ENCODE assay signal across 15 mouse cellular contexts in the genomic region with DNA sequence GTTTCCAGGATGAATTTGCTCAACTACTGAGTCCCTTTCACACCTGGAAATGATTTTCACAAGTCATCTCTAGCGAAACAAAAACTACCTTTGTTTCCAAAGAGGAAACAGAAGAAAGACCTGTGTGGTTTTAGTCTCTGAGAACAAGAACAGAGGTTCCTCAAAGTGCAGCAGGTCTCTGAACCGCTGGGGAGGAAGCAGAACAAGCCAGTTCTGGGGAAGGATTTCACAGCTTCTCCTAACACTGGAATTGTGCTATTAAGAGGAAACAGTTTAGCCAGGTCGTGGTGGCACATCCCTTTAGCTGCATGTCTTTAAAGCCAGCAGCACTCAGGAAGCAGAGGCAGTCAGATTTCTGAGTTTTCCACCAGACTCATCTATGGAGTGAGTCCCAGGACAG. TPM values are rescaled to one million over a fixed set of nuclear protein-coding genes. Genes with fewer than 3 reads are reported as not detected.
DNase-seq lines count a peak whose midpoint lies in the region; ATAC-seq and TF ChIP-seq lines count a peak whose summit lies in the region.
"Had no signal": no experiment of that assay in that cellular context is flagged by ENCODE, and none has a peak within 500 bp of the region (broad histone marks: within the 10 kb centered on the region; RNA-seq: fewer than 3 reads in every experiment).

No protein-coding gene starts in this region.

- TF ChIP-seq POLR2A in MEL (IDR thresholded peaks at IDR 0.05; ENCODE audit: control insufficient read depth in 1 of 2, insufficient read depth in 1 of 2, low read depth in 1 of 2, low read length in 2 of 2, poor library complexity in 1 of 2), result no peak

- no peaks in the 10 kb centered on the region for H3K4me1 ChIP-seq in midbrain, embryonic 11.5 days (ENCODE audit: control insufficient read depth, insufficient read depth, low read length)
- H3K4me1 ChIP-seq in midbrain, embryonic 14.5 days (ENCODE audit: control insufficient read depth, insufficient read depth, low read length), result no peaks in the 10 kb centered on the region
- peaks cover 0 to 5% of the 10 kb centered on the region in 2 experiments; a peak in 3 of 4 replicates for H3K4me1 ChIP-seq in MEL (ENCODE audit: control insufficient read depth in 1 of 2, insufficient read depth in 2 of 2, low read length in 2 of 2)
- no peaks in the 10 kb centered on the region for H3K4me1 ChIP-seq in hindbrain, embryonic 14.5 days (replicated peaks; ENCODE audit: control insufficient read depth, insufficient read depth, low read length)

- 76% methylated on average over 3 of the region's 3 CpGs for WGBS in midbrain, embryonic 11.5 days
- 80% methylated on average over 3 of the region's 3 CpGs for WGBS in midbrain, embryonic 14.5 days
- 79% methylated on average over 3 of the region's 3 CpGs for WGBS in hindbrain, embryonic 14.5 days

- no peak for TF ChIP-seq CTCF in MEL (IDR thresholded peaks at IDR 0.05 in 2 of 3, conservative IDR thresholded peaks at IDR 0.05 in 1 of 3; ENCODE audit: control insufficient read depth in 1 of 3, insufficient read depth in 1 of 3, low read depth in 2 of 3, low read length in 3 of 3, poor library complexity in 1 of 3, severe bottlenecking in 1 of 3)

- TF ChIP-seq RAD21 in MEL (IDR thresholded peaks at IDR 0.05; ENCODE audit: low read depth, low read length), result no peak

- no peak for TF ChIP-seq EP300 in MEL (IDR thresholded peaks at IDR 0.05; ENCODE audit: low read depth in 1 of 2, low read length in 2 of 2)

- H3K36me3 ChIP-seq in midbrain, embryonic 11.5 days (ENCODE audit: control insufficient read depth, insufficient read depth, low read length), result no peaks in the 10 kb centered on the region
- H3K36me3 ChIP-seq in midbrain, embryonic 14.5 days (ENCODE audit: control insufficient read depth, insufficient read depth, low read length), result no peaks in the 10 kb centered on the region
- H3K36me3 ChIP-seq in MEL (ENCODE audit: control insufficient read depth in 1 of 2, insufficient read depth in 2 of 2, low read length in 2 of 2), result no peaks in the 10 kb centered on the region
- H3K36me3 ChIP-seq in hindbrain, embryonic 14.5 days (replicated peaks; ENCODE audit: control insufficient read depth, insufficient read depth), result no peaks in the 10 kb centered on the region
- H3K36me3 ChIP-seq: hindbrain, embryonic 10.5 days had no signal

- no peak for ATAC-seq in midbrain, embryonic 11.5 days (ENCODE audit: low FRiP score)
- ATAC-seq in midbrain, embryonic 14.5 days (ENCODE audit: low FRiP score, low TSS enrichment), result no peak
- ATAC-seq in inflammation-experienced regulatory T-cells, adult 6 months, result peak; percentile 74
- ATAC-seq in hindbrain, embryonic 14.5 days (ENCODE audit: low FRiP score), result no peak
- ATAC-seq: intestine, postnatal 0 days had no signal

- no peak overlapping the region for H3K4me2 ChIP-seq in midbrain, embryonic 11.5 days
- no peak overlapping the region for H3K4me2 ChIP-seq in midbrain, embryonic 14.5 days (ENCODE audit: low read length)
- no peak overlapping the region for H3K4me2 ChIP-seq in hindbrain, embryonic 14.5 days (replicated peaks)
- H3K4me2 ChIP-seq: liver, embryonic 11.5 days had no signal

- H3K27me3 ChIP-seq in midbrain, embryonic 11.5 days (ENCODE audit: control insufficient read depth, insufficient read depth, low read length), result no peaks in the 10 kb centered on the region
- H3K27me3 ChIP-seq in midbrain, embryonic 14.5 days (ENCODE audit: control insufficient read depth, insufficient read depth, low read length), result no peaks in the 10 kb centered on the region
- no peaks in the 10 kb centered on the region for H3K27me3 ChIP-seq in MEL (ENCODE audit: control insufficient read depth in 1 of 2, insufficient read depth in 2 of 2, low read length in 2 of 2)
- H3K27me3 ChIP-seq in hindbrain, embryonic 14.5 days (ENCODE audit: control insufficient read depth, insufficient read depth, low read length), result no peaks in the 10 kb centered on the region

- H3K9ac ChIP-seq in midbrain, embryonic 11.5 days (ENCODE audit: low read length), result no peak overlapping the region
- no peak overlapping the region for H3K9ac ChIP-seq in midbrain, embryonic 14.5 days (replicated peaks; ENCODE audit: low read length)
- H3K9ac ChIP-seq in MEL (ENCODE audit: control insufficient read depth, low read depth, low read length, poor library complexity, severe bottlenecking), result no peak overlapping the region
- no peak overlapping the region for H3K9ac ChIP-seq in hindbrain, embryonic 14.5 days

- H3K4me3 ChIP-seq in midbrain, embryonic 11.5 days (ENCODE audit: low read depth, low read length), result no peak overlapping the region
- H3K4me3 ChIP-seq in midbrain, embryonic 14.5 days (replicated peaks; ENCODE audit: low read depth, low read length), result no peak overlapping the region
- no peak overlapping the region for H3K4me3 ChIP-seq in MEL (ENCODE audit: control insufficient read depth in 1 of 2, insufficient read depth in 1 of 2, low read depth in 2 of 2, low read length in 2 of 2)
- no peak overlapping the region for H3K4me3 ChIP-seq in hindbrain, embryonic 14.5 days (replicated peaks; ENCODE audit: low read length)
- H3K4me3 ChIP-seq: heart, adult 2 months; hindbrain, embryonic 10.5 days had no signal

- H3K27ac ChIP-seq in midbrain, embryonic 11.5 days (ENCODE audit: low read depth, low read length), result no peak overlapping the region
- H3K27ac ChIP-seq in midbrain, embryonic 14.5 days (replicated peaks; ENCODE audit: low read depth, low read length), result no peak overlapping the region
- H3K27ac ChIP-seq in MEL (ENCODE audit: control insufficient read depth, low read depth, low read length), result no peak overlapping the region
- H3K27ac ChIP-seq in hindbrain, embryonic 14.5 days, result no peak overlapping the region
- H3K27ac ChIP-seq: heart, adult 2 months; hindbrain, embryonic 10.5 days had no signal

- peak; percentile 77 for DNase-seq in midbrain, embryonic 11.5 days (ENCODE audit: low spot score, missing footprints)
- no peak for DNase-seq in midbrain, embryonic 14.5 days
- peak; percentile 65 for DNase-seq in MEL (ENCODE audit: low read depth, low spot score)
- peak; percentile 55 for DNase-seq in thymus, postnatal 14 days
- DNase-seq in cerebellum, postnatal 10 days, result no peak
- DNase-seq in hindbrain, embryonic 14.5 days (ENCODE audit: low spot score), result no peak
- DNase-seq: adrenal gland, postnatal 25 days; cerebellum, adult 18-20 months; heart, adult 2 months; lung, postnatal 10 days; right cerebral cortex, postnatal 25 days had no signal

- H3K79me2 ChIP-seq in MEL (ENCODE audit: control insufficient read depth, insufficient read depth, low read length, poor library complexity), result no peaks in the 10 kb centered on the region

- H3K9me3 ChIP-seq in midbrain, embryonic 11.5 days (ENCODE audit: control insufficient read depth, low read length), result no peaks in the 10 kb centered on the region
- no peaks in the 10 kb centered on the region for H3K9me3 ChIP-seq in midbrain, embryonic 14.5 days (ENCODE audit: control insufficient read depth, low read length)
- H3K9me3 ChIP-seq in MEL (replicated peaks; ENCODE audit: insufficient read depth, low read length), result no peaks in the 10 kb centered on the region
- no peaks in the 10 kb centered on the region for H3K9me3 ChIP-seq in hindbrain, embryonic 14.5 days (ENCODE audit: control insufficient read depth, low read length)
- H3K9me3 ChIP-seq: hindbrain, embryonic 10.5 days had no signal

TF ChIP-seq in MEL, 35 proteins besides CTCF, POLR2A, EP300 and RAD21:
- TF ChIP-seq TBP (IDR thresholded peaks at IDR 0.05; ENCODE audit: low read depth, low read length) (peak; percentile 98), POLR2AphosphoS5 (IDR thresholded peaks at IDR 0.05; ENCODE audit: borderline replicate concordance, low read depth, low read length) (no peak), MAZ (IDR thresholded peaks at IDR 0.05; ENCODE audit: low read depth, low read length) (no peak), UBTF (IDR thresholded peaks at IDR 0.05; ENCODE audit: borderline replicate concordance, insufficient read depth, low read depth, low read length) (peak; percentile 98)

RNA-seq across cellular contexts. Expression of gene Chd2, which starts 30.9 kb away (rescaled TPM):
- polyA plus RNA-seq in midbrain, embryonic 11.5 days (2014; fragmentation: Nextera tagmentation; extraction: Ambion mirVana), result 41.7 and 42.6 TPM in 2 replicates
- 35.9 and 49.8 TPM in 2 replicates for polyA plus RNA-seq in midbrain, embryonic 14.5 days (2014; fragmentation: Nextera tagmentation; extraction: Ambion mirVana)
- 9.9 and 16.9 TPM in 2 replicates for total RNA-seq in MEL (2012; rRNA removed)
- polyA plus RNA-seq in MEL (2012; ENCODE audit: insufficient read depth in 1 of 2, insufficient read length in 2 of 2, low read depth in 1 of 2, low replicate concordance in 2 of 2, missing spikeins in 1 of 2), result 100 to 1,000 TPM in 1 of 2 experiments, 10 to 100 TPM in 1; 21.4 to 275 TPM
- polyA plus RNA-seq in inflammation-experienced regulatory T-cells, adult 6 months (2017; shearing (Covaris generic)), result 100 to 1,000 TPM; 120 to 258 (median 210) TPM
- polyA plus RNA-seq in hindbrain, embryonic 14.5 days (2014; fragmentation: Nextera tagmentation; extraction: Ambion mirVana), result 35.6 and 42.3 TPM in 2 replicates

Comparison
In these comparisons a context has a peak if more than half of its experiments do, and no peak if none do; other contexts are left out.
1. DNase-seq: peak in midbrain, embryonic 11.5 days (single experiment), MEL (single experiment) and thymus, postnatal 14 days (single experiment); none in midbrain, embryonic 14.5 days (single experiment), cerebellum, postnatal 10 days (0 of 2) and hindbrain, embryonic 14.5 days (single experiment).